Mouse (Mus musculus) megakaryocyte-erythroid progenitor cell, adult 5-6 weeks (primary cell): ENCODE data around the gene Zc3h13. TPM values are rescaled to one million over a fixed set of nuclear protein-coding genes. Genes with fewer than 3 reads are reported as not detected.

Experiments
- ATAC-seq: replicated peaks from 2 replicates; pipeline ENCODE4 v1.8.0; 2016; ENCODE audit warnings: mild to moderate bottlenecking, inconsistent platforms; ENCODE audit not compliant: severe bottlenecking, poor library complexity, low FRiP score, low TSS enrichment
- total RNA-seq, 2 experiments: library from RNA; stranded (forward) in 1 of 2; stranded (reverse) in 1 of 2; fragments of 200-1000, 215-1000 nt in 1 of 2; fragments of >200 nt in 1 of 2; fragmentation: Nextera tagmentation in 1 of 2; gene quantifications; 2 replicates each; pipeline ENCODE4 v1.2.3; 2014 to 2017

The Zc3h13 gene
- total RNA-seq, 2 experiments from 2014 or later, result 28.7 to 41.2 TPM

DNA sequence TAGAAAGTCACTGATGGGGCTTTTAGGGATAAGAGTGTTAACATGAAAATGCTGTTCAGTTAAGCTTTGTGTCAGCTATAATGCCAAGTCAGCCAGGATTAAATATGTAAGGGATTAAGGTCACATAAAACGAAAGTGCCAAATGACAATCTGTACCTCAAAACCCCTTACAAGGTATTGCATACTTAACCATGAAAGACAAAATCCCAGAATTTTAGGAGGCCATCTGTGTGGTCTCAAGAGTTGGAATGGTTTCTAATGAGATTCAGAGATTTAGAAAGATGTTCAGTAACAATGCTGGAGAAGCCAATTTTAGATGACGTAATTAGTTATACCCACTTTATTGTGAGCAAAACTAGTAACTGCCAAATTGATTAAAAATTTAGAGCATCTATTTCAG, 30.3 kb downstream of the Zc3h13 start:
- ATAC-seq, result no peak

DNA sequence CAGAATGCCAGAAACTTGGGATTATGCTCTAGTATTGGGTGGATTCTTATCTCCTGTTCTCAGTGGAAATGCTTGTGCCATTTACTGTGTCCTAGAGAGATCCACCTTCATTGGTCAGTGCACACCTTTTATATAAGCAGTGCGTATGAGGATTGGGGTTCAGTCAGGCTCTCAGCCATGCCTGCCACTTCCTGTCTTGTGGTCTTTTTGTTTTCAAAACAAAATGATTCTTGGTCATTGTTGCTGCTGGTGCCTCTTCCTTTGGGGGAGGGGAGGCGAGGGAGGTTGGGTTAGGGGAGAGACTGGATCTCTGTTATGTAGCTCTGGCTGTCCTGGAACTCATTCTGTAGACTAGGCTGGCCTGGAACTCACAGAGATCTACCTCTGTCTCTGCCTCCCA, 34.6 kb downstream of the Zc3h13 start:
- no peak for ATAC-seq

DNA sequence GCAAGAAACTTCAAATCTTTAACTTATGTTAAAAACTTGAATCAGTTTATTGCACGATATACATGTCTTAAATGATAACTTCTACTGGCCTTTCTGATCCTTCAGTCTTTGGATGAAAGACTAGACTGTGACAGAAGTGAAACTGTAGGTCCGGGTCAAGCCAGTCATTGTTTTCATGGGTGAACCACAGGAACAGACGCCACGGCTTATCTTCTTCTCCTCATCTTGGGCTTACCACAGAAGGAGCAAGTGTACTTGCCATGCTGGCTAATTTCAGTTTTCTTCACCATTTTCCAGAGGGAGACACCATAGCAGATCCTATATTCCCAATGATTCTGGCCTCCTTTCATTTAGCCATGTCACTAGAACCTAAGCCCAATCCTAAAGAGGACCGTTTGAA, 36.1 kb downstream of the Zc3h13 start:
- peak; percentile 65 for ATAC-seq

DNA sequence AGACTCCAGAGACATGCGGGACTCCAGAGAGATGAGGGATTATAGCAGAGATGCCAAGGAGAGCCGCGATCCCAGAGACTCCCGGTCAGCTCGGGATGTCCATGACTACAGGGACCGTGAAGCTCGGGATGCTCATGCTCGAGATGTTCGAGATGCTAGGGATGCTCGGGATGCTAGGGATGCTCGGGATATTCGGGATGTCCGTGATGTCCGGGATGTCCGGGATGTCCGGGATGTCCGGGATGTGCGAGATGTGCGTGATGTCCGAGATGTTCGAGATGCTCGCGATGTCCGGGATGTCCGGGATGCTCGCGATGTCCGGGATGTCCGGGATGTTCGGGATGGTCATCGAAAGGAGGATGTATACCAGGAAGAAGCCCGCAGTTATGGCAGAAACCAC, 39.2 kb downstream of the Zc3h13 start:
- no peak for ATAC-seq

DNA sequence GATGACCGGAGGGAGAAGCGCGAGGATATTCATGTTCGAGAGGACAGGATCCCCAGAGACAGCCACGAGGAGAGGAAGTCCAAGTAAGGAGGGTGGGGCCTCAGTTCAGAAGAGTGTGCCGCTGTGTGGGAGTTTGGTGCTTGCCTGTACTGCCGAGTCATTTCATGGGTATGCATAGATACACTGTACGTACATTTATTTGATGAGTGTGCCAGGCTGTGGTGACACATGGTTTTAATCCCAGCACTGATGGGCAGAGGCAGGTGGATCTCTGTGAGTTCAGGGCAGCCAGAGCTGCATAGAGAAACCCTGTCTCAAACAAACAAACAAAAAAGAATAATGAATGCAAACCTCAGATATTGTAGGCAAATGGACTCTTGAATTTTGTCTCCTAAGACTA, 43.9 kb downstream of the Zc3h13 start:
- ATAC-seq, result 0 out of 2 replicates have a peak, but pooled peaks have one; percentile 50

DNA sequence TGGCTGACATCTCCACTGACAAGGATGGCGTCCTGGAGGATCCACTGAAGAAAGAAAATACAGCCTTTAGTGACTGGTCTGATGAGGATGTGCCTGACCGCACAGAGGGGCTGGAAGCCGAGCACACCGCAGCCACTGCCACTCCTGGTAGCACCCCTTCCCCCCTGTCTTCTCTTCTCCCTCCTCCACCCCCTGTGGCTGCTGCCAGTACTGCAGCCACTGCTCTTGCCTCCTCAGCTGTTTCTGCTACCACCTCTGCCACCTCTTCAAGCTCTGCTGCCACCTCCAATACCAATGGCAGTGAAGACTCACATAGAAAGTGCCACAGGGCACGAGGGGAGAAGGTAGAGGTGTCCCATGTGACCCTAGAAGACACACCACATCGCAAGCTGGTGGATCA, 46.4 kb downstream of the Zc3h13 start:
- ATAC-seq, result peak; percentile 82

DNA sequence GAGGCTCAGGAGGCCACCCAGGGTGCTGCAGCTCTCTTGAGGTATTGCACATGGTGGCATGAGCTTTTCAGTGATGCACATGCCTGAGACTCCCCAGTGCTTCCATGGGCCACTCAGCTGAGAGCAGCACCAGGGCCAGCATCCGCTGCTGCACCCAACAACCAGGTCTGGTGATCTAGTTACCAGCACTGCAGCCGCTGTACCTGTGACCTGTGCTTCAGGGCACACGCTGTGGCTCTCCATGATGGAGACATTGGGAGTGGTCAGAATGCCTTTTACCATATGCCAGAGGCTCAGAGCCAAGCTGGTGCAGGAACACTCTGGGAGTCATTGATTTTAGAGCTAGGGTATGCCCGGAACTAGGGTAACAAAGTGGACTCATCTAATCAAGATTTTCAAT, 50.1 kb downstream of the Zc3h13 start:
- no peak for ATAC-seq

DNA sequence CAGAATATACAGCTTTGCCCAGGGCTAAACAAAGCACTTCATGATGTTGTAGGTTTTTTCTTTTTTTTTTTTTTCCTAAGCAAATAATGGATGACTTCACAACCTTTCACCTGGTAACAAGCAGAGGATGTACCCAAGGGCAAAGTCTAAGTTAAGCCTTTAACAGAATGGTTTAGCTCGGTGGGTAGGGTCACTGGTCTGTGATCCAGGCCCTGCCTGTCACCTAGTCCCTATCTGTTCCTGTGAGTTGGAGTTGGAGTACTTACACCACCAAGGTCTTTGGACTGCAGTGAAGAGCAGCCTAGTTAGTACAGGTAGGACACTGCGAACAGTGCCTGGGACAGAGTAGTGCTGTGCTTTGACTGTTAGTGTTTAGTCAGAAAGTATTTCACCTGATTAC, 53.7 kb downstream of the Zc3h13 start:
- ATAC-seq, result no peak

DNA sequence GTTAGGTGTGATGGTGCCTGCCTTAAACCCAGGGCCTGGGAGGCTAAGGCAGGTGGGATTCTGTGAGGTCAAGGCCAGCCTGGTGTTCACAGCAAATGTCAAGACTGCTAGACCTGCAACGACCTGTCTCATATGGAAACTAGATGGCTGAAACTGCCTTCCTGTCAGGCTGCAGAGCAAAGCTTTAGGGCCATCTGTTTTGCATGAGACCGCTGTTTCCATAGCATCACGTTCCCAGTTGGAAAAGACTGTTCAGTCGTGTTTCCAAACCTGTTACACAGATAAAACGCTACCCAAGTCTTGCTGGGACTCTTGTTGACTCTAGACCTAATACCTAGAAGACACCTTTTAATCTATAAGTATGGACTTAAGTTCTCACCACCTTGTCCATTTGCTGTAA, 61.9 kb downstream of the Zc3h13 start:
- ATAC-seq, result no peak

DNA sequence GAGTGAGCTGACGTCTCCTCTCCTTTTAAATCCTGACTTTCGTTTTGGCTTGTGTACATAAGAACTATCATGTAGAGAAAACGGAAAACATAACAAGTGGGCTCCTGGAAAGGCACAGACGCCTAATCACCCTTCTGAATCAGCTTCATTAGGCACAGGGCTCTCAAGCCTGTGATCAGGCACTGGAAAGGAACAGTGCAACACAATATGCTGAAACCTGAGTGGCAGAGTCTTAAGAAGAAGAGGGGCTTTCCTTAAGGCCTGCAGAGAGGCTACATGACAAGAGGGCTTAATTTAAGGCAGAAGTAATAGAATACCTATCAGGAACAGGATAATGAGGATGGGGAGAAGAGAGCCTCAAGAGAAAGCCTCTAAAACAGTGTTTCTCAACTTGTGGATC, 67.5 kb downstream of the Zc3h13 start:
- ATAC-seq, result no peak

DNA sequence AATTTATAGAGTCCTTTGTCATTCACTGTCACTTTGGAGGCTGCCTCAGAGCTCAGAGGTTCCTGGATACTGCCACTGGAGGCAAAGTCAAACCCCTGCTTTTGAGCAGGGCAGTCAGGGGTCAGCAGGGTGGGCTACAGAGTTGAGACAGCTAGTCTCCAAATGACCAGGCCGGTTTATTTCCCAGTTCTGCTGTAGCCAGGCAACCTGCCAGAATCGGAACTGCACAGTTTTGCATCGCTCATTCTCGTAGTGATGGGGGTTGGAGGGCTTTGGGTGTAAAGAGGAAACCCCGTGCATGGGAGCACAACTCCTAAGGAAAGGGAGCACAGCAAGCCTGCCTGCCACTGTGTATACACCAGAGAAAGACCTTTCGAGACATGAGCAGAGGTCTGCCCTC, 79.1 kb downstream of the Zc3h13 start:
- no peak for ATAC-seq

DNA sequence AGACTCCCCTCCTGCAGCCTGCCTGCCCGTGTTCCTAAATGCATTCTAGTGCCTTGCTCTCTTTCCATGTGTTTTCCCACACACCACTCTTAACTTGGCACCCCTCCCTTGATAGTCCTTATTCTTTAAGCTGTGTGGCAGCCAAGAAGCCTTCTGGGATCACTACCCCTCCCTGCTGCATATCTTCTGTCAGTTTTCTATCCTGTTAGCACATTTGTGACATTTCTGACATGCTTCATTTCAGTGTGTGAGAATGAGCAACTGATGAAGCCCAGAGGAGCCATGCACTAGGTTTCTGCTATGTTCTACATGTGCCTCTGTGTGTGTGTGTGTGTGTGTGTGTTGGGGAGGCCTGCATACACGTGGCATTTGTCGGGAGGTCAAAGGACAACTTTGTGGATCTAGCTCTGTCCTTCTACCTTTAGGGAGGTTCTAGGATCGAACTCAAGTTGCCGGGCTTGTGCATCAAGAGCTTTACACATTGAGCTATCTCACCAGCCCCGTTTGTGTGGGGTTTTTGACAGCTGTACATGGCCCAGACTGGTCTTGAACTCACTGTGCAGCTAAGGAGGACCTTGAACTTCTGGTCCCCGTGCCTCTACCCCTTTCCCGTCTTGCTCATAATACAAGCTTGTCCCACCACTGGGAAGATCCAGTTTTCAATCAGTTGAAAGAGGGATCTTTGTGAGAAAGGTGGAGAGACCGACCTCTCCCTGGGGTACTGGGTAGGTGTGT, 81.3 kb downstream of the Zc3h13 start:
- no peak for ATAC-seq

DNA sequence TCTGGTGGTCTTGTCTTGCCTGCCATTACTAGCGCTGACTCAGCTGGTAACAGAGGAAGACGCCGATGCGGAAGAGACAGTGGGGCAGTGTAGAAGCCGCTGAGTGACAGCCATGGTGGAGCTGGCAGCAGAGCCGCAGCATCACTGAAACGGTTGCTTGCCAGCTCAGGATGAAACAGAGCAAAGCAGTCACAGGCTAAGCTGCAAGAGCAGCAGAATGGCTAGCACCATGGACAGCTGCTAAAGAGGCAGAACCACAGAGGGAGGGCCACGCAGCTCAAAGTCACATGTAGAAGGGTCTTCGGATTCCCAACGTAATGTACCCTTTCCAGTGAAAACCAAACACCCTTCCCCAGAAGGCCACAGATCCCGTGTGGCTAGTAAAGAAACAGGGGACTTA, 82.6 kb downstream of the Zc3h13 start:
- ATAC-seq, result peak; percentile 55; the same call in 1 of the 2 replicates

DNA sequence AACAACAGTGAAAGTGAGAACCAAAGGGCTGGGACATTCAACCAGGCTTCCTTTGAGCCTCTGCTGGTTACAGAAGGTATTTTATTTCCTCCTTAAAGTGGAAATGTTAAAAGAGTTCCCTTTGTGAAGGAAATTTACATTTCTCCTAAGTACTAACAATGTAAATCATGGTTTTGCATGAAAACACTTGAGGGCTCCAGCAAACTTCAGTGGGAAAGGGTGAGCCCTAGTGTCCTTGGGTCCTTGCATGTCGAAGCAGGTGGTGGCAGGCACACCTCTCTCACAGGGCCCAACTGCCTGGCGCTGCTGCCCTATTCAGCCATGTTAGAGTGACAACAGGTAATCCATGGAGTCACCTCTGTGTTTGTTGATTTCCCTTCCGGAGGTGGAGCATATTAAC, 83.3 kb downstream of the Zc3h13 start:
- no peak for ATAC-seq

DNA sequence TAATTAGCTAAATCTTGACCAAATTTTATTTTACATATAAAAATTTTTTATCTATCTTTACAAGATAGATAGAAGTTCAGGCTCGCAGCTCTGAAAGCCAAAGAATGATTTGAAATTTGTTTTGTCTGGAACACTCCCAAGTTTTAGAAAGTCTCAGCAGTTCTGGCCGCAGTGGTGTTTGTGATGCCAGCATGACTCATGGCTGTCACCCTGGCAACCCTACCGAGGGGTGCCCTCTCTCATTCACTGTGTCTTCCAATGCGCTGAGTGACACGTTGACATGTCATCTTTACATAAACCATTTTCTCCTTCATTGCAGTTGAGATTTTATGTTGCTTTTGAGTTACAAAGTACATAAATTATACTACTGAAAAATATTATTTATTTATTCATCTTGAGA, 85.7 kb downstream of the Zc3h13 start:
- ATAC-seq, result no peak

DNA sequence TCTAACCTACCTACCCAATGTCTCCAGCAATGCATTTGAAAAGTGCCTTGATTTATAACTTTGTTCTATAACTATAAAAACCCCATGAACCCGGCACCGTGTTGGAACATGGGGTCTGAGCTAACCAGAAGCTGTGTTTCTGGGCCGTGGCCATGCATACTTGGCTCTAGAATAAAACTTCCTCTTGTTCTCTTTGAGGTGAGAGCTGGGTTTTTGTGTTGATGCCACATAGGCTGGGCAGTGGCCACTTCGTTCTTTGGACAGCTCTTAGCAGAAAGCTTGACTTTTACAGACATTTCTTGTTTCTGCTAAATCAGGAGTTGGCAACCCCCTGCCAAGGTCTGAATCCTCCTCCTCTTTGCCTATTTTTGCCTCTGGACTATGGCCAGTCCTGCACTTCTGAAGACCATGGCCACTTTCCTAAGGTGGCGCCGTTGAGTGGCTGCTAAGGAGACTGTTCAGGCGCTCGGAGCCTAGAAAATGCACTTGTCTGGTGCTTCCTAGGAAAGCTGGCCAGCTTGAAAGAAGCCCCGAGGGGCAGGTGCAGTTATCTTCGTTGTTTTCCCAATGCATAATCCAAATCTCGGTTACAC, 90.9 kb downstream of the Zc3h13 start:
- ATAC-seq, result no peak

DNA sequence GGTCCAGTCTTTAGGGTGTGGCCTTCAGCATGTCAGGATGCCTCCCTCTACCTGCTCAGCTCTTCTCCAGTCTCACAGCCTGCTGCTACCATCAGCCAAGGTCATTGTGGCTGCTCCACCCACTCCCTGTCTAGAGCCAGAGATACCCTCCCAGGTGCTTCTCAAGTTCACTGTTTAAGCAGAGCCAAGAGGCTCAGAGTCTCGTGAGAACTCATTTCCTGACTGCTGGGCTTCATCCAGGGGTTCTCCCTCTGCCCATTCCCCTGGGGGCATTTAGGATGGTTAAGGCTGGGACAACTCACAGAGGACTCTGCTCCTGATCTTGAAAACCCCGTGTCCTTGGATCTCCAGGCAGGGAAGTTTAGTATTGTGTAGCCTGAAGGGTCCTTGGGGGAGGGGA, 92.1 kb downstream of the Zc3h13 start:
- ATAC-seq, result no peak

DNA sequence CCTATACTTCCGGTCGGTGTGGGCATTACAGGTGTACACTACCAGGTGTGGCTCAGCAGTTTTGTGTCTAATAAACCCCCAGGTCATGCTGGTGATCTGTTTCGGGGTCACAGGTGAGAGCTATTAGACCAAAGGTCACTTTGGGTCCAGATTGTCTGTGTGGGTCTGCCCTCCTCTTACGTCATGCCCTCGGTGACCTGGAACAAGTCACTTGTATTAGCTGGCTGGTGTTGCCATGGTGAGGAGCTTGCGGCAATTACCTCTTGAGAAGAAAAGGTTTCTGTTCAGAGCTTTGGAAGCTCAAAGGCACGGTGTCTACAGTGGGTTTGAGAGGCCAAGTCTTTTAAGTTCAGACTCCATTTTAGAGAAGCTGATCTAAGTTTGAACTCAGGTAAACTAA, 93.4 kb downstream of the Zc3h13 start:
- no peak for ATAC-seq
